Mouse (Mus musculus) neural tube, embryonic 15.5 days (tissue): ENCODE results near the gene S1pr1. TPM values are rescaled to one million over a fixed set of nuclear protein-coding genes. Genes with fewer than 3 reads are reported as not detected.

ENCODE experiments used
- ATAC-seq: fragments of 200-750 bp; cut with Nextera tagmentation; 2 replicates; pipeline ENCODE4 v1.8.0; 2017; ENCODE audit warnings: mild to moderate bottlenecking, moderate TSS enrichment, moderate library complexity; ENCODE audit not compliant: low FRiP score
- H3K27ac ChIP-seq: fragments of 300-500 bp; sonication (generic); replicated peaks from 2 replicates; pipeline ENCODE4 v1.5.1; 2015; ENCODE audit warnings: mild to moderate bottlenecking, inconsistent platforms
- H3K27me3 ChIP-seq: fragments of 300-500 bp; sonication (generic); replicated peaks from 2 replicates; pipeline ENCODE4 v1.6.1; 2015; ENCODE audit warnings: inconsistent platforms
- H3K36me3 ChIP-seq: fragments of 300-500 bp; sonication (generic); 2 replicates; pipeline ENCODE4 v1.6.1; 2015; ENCODE audit warnings: inconsistent platforms
- H3K4me1 ChIP-seq: fragments of 300-500 bp; sonication (generic); 2 replicates; pipeline ENCODE4 v1.6.1; 2015; ENCODE audit warnings: inconsistent platforms
- H3K4me2 ChIP-seq: fragments of 300-500 bp; sonication (generic); 2 replicates; pipeline ENCODE4 v1.6.1; 2015; ENCODE audit warnings: inconsistent platforms, mild to moderate bottlenecking, moderate library complexity
- H3K4me3 ChIP-seq: fragments of 300-500 bp; sonication (generic); replicated peaks from 2 replicates; pipeline ENCODE4 v1.5.1; 2015; ENCODE audit warnings: mild to moderate bottlenecking, inconsistent platforms
- H3K9ac ChIP-seq: fragments of 300-500 bp; sonication (generic); replicated peaks from 2 replicates; pipeline ENCODE4 v1.6.1; 2015; ENCODE audit warnings: mild to moderate bottlenecking, inconsistent platforms
- H3K9me3 ChIP-seq: fragments of 300-500 bp; sonication (generic); replicated peaks from 2 replicates; pipeline ENCODE4 v1.6.1; 2016; ENCODE audit warnings: inconsistent platforms
- WGBS: fragments of 180-500 bp; shearing (Covaris S2); methylation state at CpG from one replicate; pipeline ENCODE4 v1.1.7; 2015; ENCODE audit warnings: mixed read lengths; 5-methylcytosine and 5-hydroxymethylcytosine counted together
- polyA plus RNA-seq: library from polyadenylated mRNA; unstranded; fragments of >200 nt; fragmentation: Nextera tagmentation; extraction: Ambion mirVana; gene quantifications from 2 replicates; pipeline ENCODE4 v1.2.1, GENCODE M21; 2015

S1pr1 gene
- polyA plus RNA-seq, 1 experiment from 2014 or later: 30.5 TPM

- no peak overlapping the region for H3K9ac ChIP-seq
- WGBS: 89% methylated on average over 27 of the region's 27 CpGs
- peak overlapping the region; percentile 94 for H3K4me2 ChIP-seq
- no peaks in the 10 kb centered on the region for H3K36me3 ChIP-seq
- H3K27me3 ChIP-seq: 0 out of 2 replicates have a peak, but pooled peaks cover 8% of the 10 kb centered on the region
- no peaks in the 10 kb centered on the region for H3K9me3 ChIP-seq
- peaks cover 20% of the 10 kb centered on the region for H3K4me1 ChIP-seq
- no peak for ATAC-seq
- peak overlapping the region; percentile 48 for H3K4me3 ChIP-seq
- H3K27ac ChIP-seq: no peak overlapping the region
Observed at GRCm38 (mm10) chr3:115711924-115712807, 2.7 kb downstream of the S1pr1 start.

DNA sequence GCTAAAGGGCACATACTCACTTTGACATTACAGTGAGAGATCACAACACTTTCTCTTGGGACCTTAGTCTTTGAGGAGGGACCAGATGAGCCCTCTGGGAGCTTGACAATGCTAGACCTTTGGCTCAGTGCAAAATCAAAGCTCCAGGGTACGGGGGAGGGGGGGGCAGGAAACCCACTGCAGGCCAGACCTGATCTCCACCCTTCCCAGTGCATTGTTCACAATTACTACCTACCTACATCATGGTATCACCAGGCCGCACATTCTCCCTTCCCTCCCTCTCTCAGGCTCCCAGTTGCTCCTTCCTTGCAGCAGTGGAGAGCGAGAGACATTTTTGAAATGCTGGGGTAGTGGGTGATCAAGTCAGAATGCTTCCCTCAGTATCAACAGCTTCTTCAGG is 3.5 kb downstream of the S1pr1 start:
- H3K36me3 ChIP-seq: no peaks in the 10 kb centered on the region
- H3K9ac ChIP-seq: no peak overlapping the region
- 90% methylated on average over 3 of the region's 3 CpGs for WGBS
- H3K4me1 ChIP-seq: peaks cover 20% of the 10 kb centered on the region
- peak overlapping the region; percentile 94 for H3K4me2 ChIP-seq
- H3K27me3 ChIP-seq: 0 out of 2 replicates have a peak, but pooled peaks cover 8% of the 10 kb centered on the region
- H3K27ac ChIP-seq: no peak overlapping the region
- ATAC-seq: no peak
- H3K4me3 ChIP-seq: no peak overlapping the region; the same call in 1 of the 2 replicates
- no peaks in the 10 kb centered on the region for H3K9me3 ChIP-seq

- Histone ChIP-seq H3K9ac (no peak overlapping the region), H3K4me1 (peaks cover 16% of the 10 kb centered on the region), H3K27ac (no peak overlapping the region), H3K4me3 (no peak overlapping the region), H3K36me3 (no peaks in the 10 kb centered on the region), H3K27me3 (0 out of 2 replicates have a peak, but pooled peaks cover 8% of the 10 kb centered on the region), H3K4me2 (no peak overlapping the region), H3K9me3 (no peaks in the 10 kb centered on the region)
- WGBS: 74% methylated on average over 2 of the region's 2 CpGs
- ATAC-seq: no peak
Observed at GRCm38 (mm10) chr3:115710051-115710450, 4.8 kb downstream of the S1pr1 start.

DNA sequence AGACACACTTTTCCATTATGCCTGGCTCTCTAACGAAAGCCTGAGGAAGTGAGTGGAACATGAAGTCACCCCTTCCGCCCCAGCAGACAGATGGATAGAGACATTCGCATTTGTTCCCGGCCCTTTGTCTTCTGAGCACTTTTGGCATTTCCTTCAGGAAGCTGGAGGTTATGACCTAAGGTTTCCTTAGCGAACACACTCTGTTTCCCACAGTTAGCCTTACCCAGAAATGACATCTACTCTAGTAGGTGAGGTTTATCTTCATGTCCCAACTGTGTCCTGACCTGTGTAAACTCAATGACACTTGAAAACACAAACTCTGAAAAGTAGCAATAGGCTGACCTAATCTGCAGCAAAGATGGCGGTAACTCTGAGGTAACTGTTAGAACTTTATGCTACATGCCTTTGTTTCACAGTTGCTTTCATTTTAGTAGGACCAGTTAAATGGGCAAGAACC is 5.7 kb downstream of the S1pr1 start:
- Histone ChIP-seq H3K4me1 (peaks cover 9% of the 10 kb centered on the region; the same call in 1 of the 2 replicates), H3K4me2 (peak overlapping the region; percentile 6; the same call in 1 of the 2 replicates), H3K9ac (no peak overlapping the region), H3K27me3 (0 out of 2 replicates have a peak, but pooled peaks cover 6% of the 10 kb centered on the region), H3K27ac (no peak overlapping the region), H3K9me3 (no peaks in the 10 kb centered on the region), H3K36me3 (no peaks in the 10 kb centered on the region), H3K4me3 (no peak overlapping the region)
- WGBS: 88% methylated on average over 6 of the region's 6 CpGs
- ATAC-seq: no peak

DNA sequence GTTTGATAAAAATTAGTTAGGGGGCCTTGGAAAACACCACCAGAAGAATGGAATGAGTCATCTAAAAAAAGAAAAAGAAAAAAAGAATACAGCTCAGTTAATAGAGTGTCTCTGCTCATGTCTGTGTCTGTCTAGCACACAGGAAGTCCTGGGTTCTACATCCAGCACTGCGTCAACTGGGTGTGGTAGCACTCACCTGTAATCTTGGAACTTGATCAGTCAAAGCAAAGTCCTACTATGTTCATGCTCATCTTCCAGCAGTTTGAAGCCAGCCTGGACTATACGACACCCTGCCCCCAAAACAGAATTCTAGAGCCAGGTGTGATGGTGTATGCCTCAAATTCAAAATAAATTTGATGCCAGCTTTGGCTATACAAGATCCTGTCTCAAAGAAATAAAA is 8.1 kb downstream of the S1pr1 start:
- H3K27me3 ChIP-seq: no peaks in the 10 kb centered on the region
- no peak for ATAC-seq
- no peak overlapping the region for H3K4me2 ChIP-seq
- no peaks in the 10 kb centered on the region for H3K4me1 ChIP-seq
- 98% methylated on average over 2 of the region's 2 CpGs for WGBS
- H3K9me3 ChIP-seq: no peaks in the 10 kb centered on the region
- no peaks in the 10 kb centered on the region for H3K36me3 ChIP-seq
- no peak overlapping the region for H3K27ac ChIP-seq
- no peak overlapping the region for H3K4me3 ChIP-seq
- no peak overlapping the region for H3K9ac ChIP-seq

DNA sequence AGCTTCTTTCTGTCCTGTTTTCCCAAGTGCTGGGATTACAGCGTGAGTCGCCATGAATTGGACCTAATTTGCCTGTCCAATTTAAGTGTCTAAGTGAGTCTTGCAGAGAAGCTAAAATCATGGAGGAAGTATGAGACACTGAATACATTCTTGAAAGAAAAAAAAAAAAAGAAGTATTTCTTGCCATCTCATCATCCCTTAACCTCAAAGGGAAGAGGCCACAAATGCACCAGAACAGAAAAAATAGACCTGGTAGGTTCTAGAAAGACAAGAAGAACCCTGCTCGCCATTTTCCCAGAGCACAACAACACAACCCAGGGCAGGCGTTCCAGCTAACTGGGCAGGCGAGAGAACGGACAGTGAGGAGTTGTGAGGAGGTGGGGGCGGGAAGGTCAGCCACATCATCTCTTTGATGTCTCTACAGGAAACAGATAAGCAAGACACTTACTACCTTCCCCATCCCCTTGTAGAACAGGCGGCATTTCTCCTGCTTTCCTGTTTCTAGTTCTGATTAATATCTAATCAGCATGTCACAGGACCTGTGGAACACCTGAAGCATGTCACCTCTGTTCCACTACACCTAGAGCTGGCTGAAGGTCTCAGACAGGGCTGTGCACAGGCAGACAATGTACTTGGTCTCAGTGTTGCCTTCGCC is 10.5 kb downstream of the S1pr1 start:
- no peak overlapping the region for H3K4me3 ChIP-seq
- whole genome bisulfite sequencing: 94% methylated on average over 9 of the region's 9 CpGs
- H3K27ac ChIP-seq: no peak overlapping the region
- H3K9ac ChIP-seq: no peak overlapping the region
- H3K4me2 ChIP-seq: no peak overlapping the region
- no peaks in the 10 kb centered on the region for H3K36me3 ChIP-seq
- no peaks in the 10 kb centered on the region for H3K27me3 ChIP-seq
- ATAC-seq: no peak
- H3K4me1 ChIP-seq: no peaks in the 10 kb centered on the region
- no peaks in the 10 kb centered on the region for H3K9me3 ChIP-seq

DNA sequence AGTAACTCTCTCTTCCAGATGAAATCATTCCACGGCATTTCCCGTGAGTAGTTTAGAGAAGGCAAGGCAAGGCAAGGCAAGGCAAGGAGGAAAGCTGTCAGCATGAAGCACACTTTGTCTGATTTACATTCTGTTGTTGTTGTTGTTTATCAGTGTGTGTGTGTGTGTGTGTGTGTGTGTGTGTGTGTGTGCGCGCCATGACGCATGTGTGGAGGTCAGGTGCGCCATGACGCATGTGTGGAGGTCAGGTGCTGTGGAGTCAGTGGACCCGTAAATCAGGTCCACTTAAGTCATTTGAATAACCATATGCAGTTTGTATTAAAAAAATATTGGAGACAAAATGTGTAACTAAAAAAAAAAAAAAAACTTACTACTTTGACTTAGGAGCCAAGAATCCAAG is 11.2 kb downstream of the S1pr1 start:
- 96% methylated on average over 8 of the region's 8 CpGs for WGBS

DNA sequence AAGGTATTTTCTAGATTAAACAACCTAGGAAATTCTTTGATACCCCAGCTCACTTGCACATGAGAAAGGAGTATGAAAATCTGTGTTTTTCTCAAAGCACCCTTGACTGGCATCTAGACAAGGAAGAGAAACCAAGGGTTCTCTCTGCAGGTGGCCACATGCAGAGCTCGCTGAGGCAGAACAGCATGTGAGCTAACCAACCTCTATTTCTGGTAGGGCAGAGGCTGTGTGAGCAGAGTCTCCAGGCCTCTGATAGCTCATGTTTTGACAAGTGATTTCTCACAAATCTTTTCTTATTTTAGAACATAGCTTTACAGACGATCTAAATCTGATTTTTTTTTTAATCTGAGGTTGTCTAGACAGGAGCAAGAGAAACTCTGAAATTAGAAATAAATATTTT is 12.8 kb downstream of the S1pr1 start:
- Histone ChIP-seq H3K4me1 (no peaks in the 10 kb centered on the region), H3K4me2 (no peak overlapping the region), H3K27ac (no peak overlapping the region), H3K27me3 (no peaks in the 10 kb centered on the region), H3K9ac (no peak overlapping the region), H3K36me3 (no peaks in the 10 kb centered on the region), H3K4me3 (no peak overlapping the region), H3K9me3 (no peaks in the 10 kb centered on the region)
- ATAC-seq: no peak
- 71% methylated on average over 2 of the region's 2 CpGs for WGBS

More for the DNA sequence above, 11.2 kb downstream of the S1pr1 start:
- H3K4me2 ChIP-seq: no peak overlapping the region
- no peak overlapping the region for H3K9ac ChIP-seq
- no peaks in the 10 kb centered on the region for H3K4me1 ChIP-seq
- H3K27me3 ChIP-seq: no peaks in the 10 kb centered on the region
- H3K27ac ChIP-seq: no peak overlapping the region
- H3K4me3 ChIP-seq: no peak overlapping the region
- ATAC-seq: no peak
- no peaks in the 10 kb centered on the region for H3K36me3 ChIP-seq
- no peaks in the 10 kb centered on the region for H3K9me3 ChIP-seq

DNA sequence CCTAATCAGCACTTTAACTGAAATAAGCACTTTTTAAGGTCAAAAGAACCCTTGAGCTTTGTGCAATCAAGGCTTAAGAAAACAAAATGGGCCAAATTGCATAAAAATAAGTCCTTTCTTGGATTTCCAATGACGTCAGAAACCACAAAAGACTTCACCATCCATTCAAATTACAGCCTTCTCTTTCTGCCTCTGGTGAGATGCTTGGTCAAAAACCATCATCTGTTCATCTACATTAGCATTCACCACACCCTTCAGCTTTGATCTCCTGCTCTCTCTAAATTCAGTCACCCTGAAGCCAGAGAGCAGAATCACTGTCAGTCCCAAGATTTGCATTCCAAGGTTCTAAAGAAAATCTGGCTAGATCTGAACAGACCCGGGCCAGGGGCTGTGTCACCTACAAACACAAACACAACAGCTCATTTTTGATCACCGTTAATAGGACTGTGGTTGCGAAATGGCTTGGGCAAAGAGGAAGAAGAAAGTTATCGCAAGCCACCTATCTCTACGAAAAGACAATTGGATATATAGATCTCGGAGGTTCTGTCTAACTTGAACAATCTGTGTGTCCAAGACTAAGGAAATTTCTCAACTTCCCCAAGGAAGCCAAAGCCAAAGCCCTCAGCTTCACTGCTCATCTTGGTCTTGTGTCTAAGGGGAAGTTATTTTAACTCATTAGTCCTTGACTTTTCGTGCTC is 19.5 kb downstream of the S1pr1 start:
- Histone ChIP-seq H3K4me3 (no peak overlapping the region), H3K4me2 (no peak overlapping the region), H3K27ac (no peak overlapping the region), H3K4me1 (no peaks in the 10 kb centered on the region), H3K27me3 (no peaks in the 10 kb centered on the region), H3K36me3 (no peaks in the 10 kb centered on the region), H3K9ac (no peak overlapping the region), H3K9me3 (no peaks in the 10 kb centered on the region)
- 78% methylated on average over 8 of the region's 8 CpGs for WGBS
- no peak for ATAC-seq

- Histone ChIP-seq H3K27ac (no peak overlapping the region), H3K4me2 (no peak overlapping the region), H3K27me3 (no peaks in the 10 kb centered on the region), H3K4me1 (no peaks in the 10 kb centered on the region), H3K36me3 (no peaks in the 10 kb centered on the region), H3K4me3 (no peak overlapping the region), H3K9ac (no peak overlapping the region), H3K9me3 (no peaks in the 10 kb centered on the region)
- no peak for ATAC-seq
- WGBS: 91% methylated on average over 5 of the region's 5 CpGs
Observed at GRCm38 (mm10) chr3:115694168-115694567, 20.7 kb downstream of the S1pr1 start.

DNA sequence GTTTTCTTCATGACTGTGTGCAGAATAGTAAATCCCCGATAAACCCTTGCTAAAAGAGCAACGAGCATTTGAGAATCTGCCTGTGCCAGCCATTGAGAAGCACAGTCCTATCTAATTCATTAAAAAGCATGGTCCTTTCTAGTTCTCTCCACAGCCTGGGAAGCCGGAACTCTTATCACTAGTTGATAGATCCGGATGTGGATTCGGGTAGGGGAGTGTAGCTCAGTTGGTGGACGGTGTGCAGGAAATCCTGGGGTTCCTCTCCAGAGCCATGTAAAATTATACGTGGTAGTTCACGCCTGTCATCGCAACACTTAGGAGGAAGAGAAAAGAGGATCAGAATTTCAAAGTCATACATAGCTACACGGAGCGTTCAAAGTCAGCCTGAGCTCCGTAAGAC is 21.5 kb downstream of the S1pr1 start:
- Histone ChIP-seq H3K36me3 (no peaks in the 10 kb centered on the region), H3K9me3 (no peaks in the 10 kb centered on the region), H3K4me3 (no peak overlapping the region), H3K4me1 (no peaks in the 10 kb centered on the region), H3K9ac (no peak overlapping the region), H3K27me3 (no peaks in the 10 kb centered on the region), H3K27ac (0 out of 2 replicates have a peak overlapping the region, but pooled peaks have one; percentile 18), H3K4me2 (no peak overlapping the region)
- 89% methylated on average over 12 of the region's 12 CpGs for WGBS
- no peak for ATAC-seq
